Mouse (Mus musculus): ENCODE results near the gene Usp37. TPM values are rescaled to one million over a fixed set of nuclear protein-coding genes. Genes with fewer than 3 reads are reported as not detected.

Gene Usp37
- polyA plus RNA-seq, 1 experiment from 2014 or later = 38.0 TPM

DNA sequence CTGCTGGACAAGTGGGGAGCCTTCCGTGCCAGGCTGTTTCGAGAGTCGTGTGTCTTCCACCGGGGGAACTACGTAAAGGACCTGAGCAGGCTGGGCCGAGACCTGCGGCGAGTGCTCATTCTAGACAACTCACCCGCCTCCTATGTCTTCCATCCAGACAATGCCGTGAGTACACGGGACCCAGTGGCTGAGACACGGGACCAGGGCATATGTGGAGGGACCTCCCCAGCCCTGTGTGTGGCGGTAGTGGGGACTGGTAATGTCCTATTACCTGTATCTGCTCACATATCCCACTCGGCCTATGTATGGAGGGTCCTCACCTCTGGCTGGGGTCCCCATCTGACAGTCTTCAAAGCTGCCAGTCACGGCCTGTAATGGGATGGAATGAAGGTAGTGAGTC, 149.2 kb downstream of the Usp37 start:
- 91% methylated on average over 15 of the region's 15 CpGs for WGBS

GRCm38 (mm10) chr1:74394311-74394710, 149.8 kb downstream of the Usp37 start:
- Histone ChIP-seq H3K4me1 (peaks cover 42% of the 10 kb centered on the region), H3K9me3 (no peaks in the 10 kb centered on the region), H3K4me3 (no peak overlapping the region), H3K9ac (no peak overlapping the region), H3K27ac (peak overlapping the region; percentile 16; the same call in 1 of the 2 replicates), H3K27me3 (no peaks in the 10 kb centered on the region), H3K36me3 (peaks cover 23% of the 10 kb centered on the region), H3K4me2 (no peak overlapping the region)
- ATAC-seq (ENCODE audit: insufficient number of reproducible peaks, insufficient read depth, low FRiP score, low TSS enrichment, low read depth) = no peak
- WGBS = 94% methylated on average over 9 of the region's 9 CpGs

More for the DNA sequence above, 149.2 kb downstream of the Usp37 start:
- no peak overlapping the region for H3K4me2 ChIP-seq
- ATAC-seq (ENCODE audit: insufficient number of reproducible peaks, insufficient read depth, low FRiP score, low TSS enrichment, low read depth) = no peak
- no peak overlapping the region for H3K4me3 ChIP-seq
- H3K27ac ChIP-seq = no peak overlapping the region
- no peak overlapping the region for H3K9ac ChIP-seq
- peaks cover 37% of the 10 kb centered on the region for H3K4me1 ChIP-seq
- H3K36me3 ChIP-seq = peaks cover 23% of the 10 kb centered on the region
- H3K9me3 ChIP-seq = no peaks in the 10 kb centered on the region
- no peaks in the 10 kb centered on the region for H3K27me3 ChIP-seq

DNA sequence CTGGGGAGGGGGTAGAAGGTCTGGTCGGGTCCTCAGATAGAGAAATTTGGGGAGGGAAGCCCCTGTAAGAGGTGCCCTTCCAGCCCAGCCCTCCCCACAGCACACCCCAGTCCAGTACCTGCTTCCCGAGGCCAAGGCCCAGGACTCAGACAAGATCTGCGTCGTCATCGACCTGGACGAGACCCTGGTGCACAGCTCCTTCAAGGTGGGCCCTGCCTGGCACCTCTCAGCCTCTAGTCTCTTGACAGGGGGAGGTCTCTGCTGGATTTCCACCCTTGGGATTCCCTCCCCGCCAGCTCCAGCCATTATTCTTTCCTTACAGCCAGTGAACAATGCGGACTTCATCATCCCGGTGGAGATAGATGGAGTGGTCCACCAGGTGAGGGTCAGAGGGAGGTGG, 150.4 kb downstream of the Usp37 start:
- peak overlapping the region; percentile 94; the same call in 1 of the 2 replicates for H3K4me2 ChIP-seq
- peak overlapping the region; percentile 99; the same call in 1 of the 2 replicates for H3K9ac ChIP-seq
- WGBS = 90% methylated on average over 9 of the region's 9 CpGs
- no peaks in the 10 kb centered on the region for H3K27me3 ChIP-seq
- H3K4me3 ChIP-seq = peak overlapping the region; percentile 91; the same call in 1 of the 2 replicates
- ATAC-seq (ENCODE audit: insufficient number of reproducible peaks, insufficient read depth, low FRiP score, low TSS enrichment, low read depth) = no peak
- H3K27ac ChIP-seq = no peak overlapping the region
- no peaks in the 10 kb centered on the region for H3K9me3 ChIP-seq
- H3K36me3 ChIP-seq = peaks cover 23% of the 10 kb centered on the region
- peaks cover 48% of the 10 kb centered on the region for H3K4me1 ChIP-seq

DNA sequence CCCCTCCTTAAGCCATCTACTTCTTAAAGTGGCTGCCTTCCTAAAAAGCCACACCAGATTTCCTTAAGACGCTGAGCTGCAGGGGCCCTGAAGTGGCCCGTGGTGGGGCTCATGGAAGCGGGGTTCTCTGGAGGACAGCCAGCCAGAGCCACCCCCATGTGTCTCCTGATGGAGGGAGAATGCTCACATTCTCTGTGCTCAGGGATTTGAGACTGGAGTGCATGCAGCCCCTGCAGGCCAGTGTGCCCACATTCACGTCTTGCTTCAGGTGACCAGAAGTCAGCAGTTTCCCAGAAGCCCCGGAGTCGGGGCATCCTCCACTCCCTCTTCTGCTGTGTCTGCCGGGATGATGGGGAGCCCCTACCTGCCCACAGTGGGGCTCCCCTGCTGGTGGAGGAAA, 151.1 kb downstream of the Usp37 start:
- Histone ChIP-seq H3K27me3 (no peaks in the 10 kb centered on the region), H3K4me1 (peaks cover 50% of the 10 kb centered on the region), H3K36me3 (peaks cover 23% of the 10 kb centered on the region), H3K4me2 (peak overlapping the region; percentile 94), H3K9ac (peak overlapping the region; percentile 99), H3K27ac (peak overlapping the region; percentile 98), H3K9me3 (no peaks in the 10 kb centered on the region), H3K4me3 (peak overlapping the region; percentile 91)
- no peak for ATAC-seq (ENCODE audit: insufficient number of reproducible peaks, insufficient read depth, low FRiP score, low TSS enrichment, low read depth)
- 42% methylated on average over 7 of the region's 7 CpGs for WGBS

DNA sequence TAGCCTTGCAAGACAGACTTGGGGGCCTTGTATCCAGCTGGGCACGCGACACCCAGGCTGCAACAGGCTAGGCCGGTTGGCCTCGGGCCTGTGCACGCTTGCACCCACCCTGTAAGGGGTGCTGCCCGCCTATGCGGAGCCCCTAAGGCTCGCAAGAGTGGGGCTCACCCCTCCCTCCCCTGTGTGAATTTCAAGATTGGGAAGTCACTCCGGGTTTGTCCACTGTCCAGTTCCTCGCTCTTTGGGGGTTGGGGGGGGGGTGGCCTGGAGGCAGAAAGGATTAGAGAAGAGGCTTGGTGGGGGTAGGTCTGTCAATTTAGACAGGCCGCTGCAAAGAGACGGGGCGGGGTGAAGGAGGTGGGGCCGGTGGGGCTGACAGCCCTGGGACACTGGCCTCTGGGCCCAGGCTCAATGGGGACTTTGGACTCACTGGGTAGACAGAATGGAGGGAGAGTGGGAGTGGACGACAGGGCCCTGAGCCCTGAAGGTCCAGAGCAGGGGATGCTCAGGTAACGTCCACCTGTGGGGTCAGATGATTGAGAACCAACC, 151.6 kb downstream of the Usp37 start:
- H3K27me3 ChIP-seq = no peaks in the 10 kb centered on the region
- WGBS = 2% methylated on average over 16 of the region's 16 CpGs
- peaks cover 23% of the 10 kb centered on the region for H3K36me3 ChIP-seq
- peaks cover 55% of the 10 kb centered on the region for H3K4me1 ChIP-seq
- H3K27ac ChIP-seq = peak overlapping the region; percentile 98
- no peak; the same call in 1 of the 2 replicates for ATAC-seq (ENCODE audit: insufficient number of reproducible peaks, insufficient read depth, low FRiP score, low TSS enrichment, low read depth)
- H3K9ac ChIP-seq = peak overlapping the region; percentile 99
- peak overlapping the region; percentile 94 for H3K4me2 ChIP-seq
- no peaks in the 10 kb centered on the region for H3K9me3 ChIP-seq
- peak overlapping the region; percentile 91 for H3K4me3 ChIP-seq

DNA sequence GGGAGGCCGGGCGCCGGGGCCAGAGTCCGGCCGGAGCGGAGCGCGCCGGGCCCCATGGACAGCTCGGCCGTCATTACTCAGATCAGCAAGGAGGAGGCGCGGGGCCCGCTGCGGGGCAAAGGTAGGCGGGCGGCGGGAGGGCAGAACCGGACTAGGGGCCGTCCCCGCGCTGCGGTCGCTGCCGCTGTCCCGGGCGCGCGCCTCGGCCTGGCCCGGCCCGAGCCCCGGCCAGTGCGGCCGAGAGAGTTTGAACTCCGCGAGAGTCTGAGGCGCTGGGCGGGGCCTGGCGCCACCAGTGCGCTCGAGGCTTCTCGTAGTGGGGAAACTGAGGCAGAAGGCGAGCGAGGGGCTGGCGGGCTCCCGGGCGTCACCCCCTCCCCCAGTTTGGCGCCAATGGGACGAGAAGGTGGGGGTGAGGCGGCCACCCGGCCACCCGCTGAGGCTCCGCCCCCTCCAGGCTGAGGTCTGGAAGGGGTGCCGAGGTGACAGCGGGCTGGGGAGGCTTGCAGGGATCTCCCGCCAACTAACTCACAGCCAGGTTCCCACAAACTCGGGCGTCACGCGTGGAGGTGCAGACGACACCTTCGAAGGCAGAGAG, 152.1 kb downstream of the Usp37 start:
- WGBS = under 1% methylated on average over 55 of the region's 63 CpGs
- Histone ChIP-seq H3K4me2 (peak overlapping the region; percentile 94), H3K27ac (peak overlapping the region; percentile 98), H3K36me3 (peaks cover 23% of the 10 kb centered on the region), H3K4me1 (peaks cover 58% of the 10 kb centered on the region), H3K4me3 (peak overlapping the region; percentile 91), H3K9ac (peak overlapping the region; percentile 99), H3K9me3 (no peaks in the 10 kb centered on the region), H3K27me3 (no peaks in the 10 kb centered on the region)
- 0 out of 2 replicates have a peak, but pooled peaks have one; percentile 5 for ATAC-seq (ENCODE audit: insufficient number of reproducible peaks, insufficient read depth, low FRiP score, low TSS enrichment, low read depth)

GRCm38 (mm10) chr1:74390924-74391748, 152.9 kb downstream of the Usp37 start, which contains the start of gene Ctdsp1:
Ctdsp1 (plus strand) TSS chr1:74391509.
- ATAC-seq (ENCODE audit: insufficient number of reproducible peaks, insufficient read depth, low FRiP score, low TSS enrichment, low read depth) = peak; percentile 65
- Histone ChIP-seq H3K36me3 (peaks cover 23% of the 10 kb centered on the region), H3K27me3 (no peaks in the 10 kb centered on the region), H3K4me2 (peak within 1 kb of the TSS; percentile 94), H3K9ac (peak within 1 kb of the TSS; percentile 99), H3K9me3 (no peaks in the 10 kb centered on the region), H3K27ac (peak within 1 kb of the TSS; percentile 98), H3K4me3 (peak within 1 kb of the TSS; percentile 91), H3K4me1 (peaks cover 57% of the 10 kb centered on the region)
- 2% methylated on average over 51 of the region's 51 CpGs for WGBS

GRCm38 (mm10) chr1:74390287-74390906, 153.7 kb downstream of the Usp37 start:
- Histone ChIP-seq H3K9me3 (no peaks in the 10 kb centered on the region), H3K4me1 (peaks cover 57% of the 10 kb centered on the region), H3K27me3 (no peaks in the 10 kb centered on the region), H3K4me2 (peak overlapping the region; percentile 94), H3K4me3 (peak overlapping the region; percentile 91), H3K9ac (peak overlapping the region; percentile 99), H3K27ac (peak overlapping the region; percentile 98), H3K36me3 (peaks cover 22% of the 10 kb centered on the region)
- ATAC-seq (ENCODE audit: insufficient number of reproducible peaks, insufficient read depth, low FRiP score, low TSS enrichment, low read depth) = no peak
- WGBS = 3% methylated on average over 21 of the region's 21 CpGs

GRCm38 (mm10) chr1:74389831-74390286, 154.2 kb downstream of the Usp37 start:
- Histone ChIP-seq H3K9ac (peak overlapping the region; percentile 66), H3K27ac (peak overlapping the region; percentile 98), H3K27me3 (no peaks in the 10 kb centered on the region), H3K9me3 (no peaks in the 10 kb centered on the region), H3K4me2 (peak overlapping the region; percentile 94), H3K4me1 (peaks cover 57% of the 10 kb centered on the region), H3K4me3 (peak overlapping the region; percentile 91), H3K36me3 (peaks cover 16% of the 10 kb centered on the region)
- 5% methylated on average over 29 of the region's 29 CpGs for WGBS
- 0 out of 2 replicates have a peak, but pooled peaks have one; percentile 11 for ATAC-seq (ENCODE audit: insufficient number of reproducible peaks, insufficient read depth, low FRiP score, low TSS enrichment, low read depth)

DNA sequence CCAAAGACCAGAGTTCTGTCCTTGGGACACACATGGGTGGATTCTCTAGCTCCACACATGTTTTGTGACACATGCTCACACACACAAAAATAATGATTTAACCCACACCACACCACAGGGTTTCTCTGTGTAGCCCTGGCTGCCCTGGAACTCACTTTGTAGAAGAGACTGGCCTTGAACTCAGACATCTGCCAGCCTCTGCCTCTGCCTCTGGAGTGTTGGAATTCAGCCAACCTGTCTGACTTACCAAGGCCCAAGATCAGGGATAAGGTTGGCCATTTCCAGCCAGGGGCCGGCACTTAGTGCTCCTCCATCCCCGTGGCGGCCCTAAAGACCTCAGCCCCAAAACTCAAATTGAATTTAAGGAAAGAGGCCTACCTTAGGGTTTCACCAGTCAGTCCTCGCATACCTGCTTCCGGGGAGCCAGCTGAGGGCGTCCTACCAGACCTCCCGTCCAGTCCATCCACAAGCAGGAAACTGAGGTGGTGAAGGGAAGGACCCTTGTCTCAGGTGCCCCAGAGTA, 155.6 kb downstream of the Usp37 start:
- Histone ChIP-seq H3K4me3 (no peak overlapping the region), H3K27me3 (no peaks in the 10 kb centered on the region), H3K36me3 (peaks cover 2% of the 10 kb centered on the region), H3K4me2 (no peak overlapping the region), H3K27ac (peak overlapping the region; percentile 98; the same call in 1 of the 2 replicates), H3K4me1 (peaks cover 49% of the 10 kb centered on the region), H3K9me3 (no peaks in the 10 kb centered on the region), H3K9ac (no peak overlapping the region)
- WGBS = 71% methylated on average over 7 of the region's 7 CpGs
- no peak for ATAC-seq (ENCODE audit: insufficient number of reproducible peaks, insufficient read depth, low FRiP score, low TSS enrichment, low read depth)
